Mouse (Mus musculus) bone marrow macrophage, adult 2 months (primary cell): ENCODE results near the gene Slc39a3. TPM values are rescaled to one million over a fixed set of nuclear protein-coding genes. Genes with fewer than 3 reads are reported as not detected.

Source experiments
- H3K27ac ChIP-seq: 2 replicates; pipeline ENCODE4 v1.5.1; 2012; ENCODE audit warnings: low read depth, low read length; ENCODE audit not compliant: insufficient read depth
- H3K4me1 ChIP-seq: 2 replicates; pipeline ENCODE4 v1.6.1; 2012; ENCODE audit warnings: low read length; ENCODE audit not compliant: control insufficient read depth, insufficient read depth
- H3K4me3 ChIP-seq: 2 replicates; pipeline ENCODE4 v1.5.1; 2012; ENCODE audit warnings: mild to moderate bottlenecking, low read length, moderate library complexity; ENCODE audit not compliant: insufficient read depth
- CTCF ChIP-seq: IDR thresholded peaks from 2 replicates; pipeline ENCODE4 v1.5.1; 2012; ENCODE audit warnings: low read depth, mild to moderate bottlenecking, low read length, moderate library complexity
- POLR2A ChIP-seq: IDR thresholded peaks from 2 replicates; pipeline ENCODE4 v1.6.1; 2012; ENCODE audit warnings: mild to moderate bottlenecking, low read depth, low read length, borderline replicate concordance
- polyA plus RNA-seq: library from polyadenylated mRNA; stranded (reverse); fragments of >200 nt; gene quantifications from 2 replicates; pipeline ENCODE4 v1.2.4, GENCODE M21; 2012; ENCODE audit not compliant: missing spikeins, insufficient read depth, insufficient read length

Gene Slc39a3
- polyA plus RNA-seq, 1 experiment: 14.5 TPM

GRCm38 (mm10) chr10:81024346-81024937 is 12.8 kb downstream of the Slc39a3 start:
- TF ChIP-seq CTCF (no peak), POLR2A (no peak)
- Histone ChIP-seq H3K27ac (no peak overlapping the region), H3K4me1 (peaks cover 11% of the 10 kb centered on the region), H3K4me3 (no peak overlapping the region)

GRCm38 (mm10) chr10:81022744-81023143 is 14.5 kb downstream of the Slc39a3 start:
- Histone ChIP-seq H3K4me3 (no peak overlapping the region), H3K27ac (no peak overlapping the region), H3K4me1 (peaks cover 10% of the 10 kb centered on the region)
- TF ChIP-seq CTCF (peak; percentile 41; the same call in 1 of the 2 replicates), POLR2A (no peak)

GRCm38 (mm10) chr10:81021547-81022110 is 15.6 kb downstream of the Slc39a3 start:
- peak overlapping the region; percentile 9 for H3K4me3 ChIP-seq
- TF ChIP-seq POLR2A (no peak), CTCF (no peak)
- H3K27ac ChIP-seq: no peak overlapping the region
- H3K4me1 ChIP-seq: no peaks in the 10 kb centered on the region; the same call in 1 of the 2 replicates

GRCm38 (mm10) chr10:81020207-81020606 is 17.0 kb downstream of the Slc39a3 start:
- H3K4me1 ChIP-seq: peaks cover 1% of the 10 kb centered on the region; the same call in 1 of the 2 replicates
- TF ChIP-seq CTCF (no peak), POLR2A (no peak)
- H3K27ac ChIP-seq: no peak overlapping the region
- H3K4me3 ChIP-seq: no peak overlapping the region

- TF ChIP-seq CTCF (no peak), POLR2A (no peak)
- Histone ChIP-seq H3K4me3 (no peak overlapping the region), H3K27ac (no peak overlapping the region), H3K4me1 (peaks cover 2% of the 10 kb centered on the region; the same call in 1 of the 2 replicates)
These were observed 17.5 kb downstream of the Slc39a3 start for GRCm38 (mm10) chr10:81019687-81020086.

- TF ChIP-seq CTCF: no peak
- no peak for TF ChIP-seq POLR2A
- Histone ChIP-seq H3K4me1 (peaks cover 5% of the 10 kb centered on the region; the same call in 1 of the 2 replicates), H3K4me3 (no peak overlapping the region), H3K27ac (no peak overlapping the region)
These were observed 18.9 kb downstream of the Slc39a3 start for GRCm38 (mm10) chr10:81018326-81018725.

- TF ChIP-seq POLR2A (no peak), CTCF (peak; percentile 90)
- H3K4me3 ChIP-seq: no peak overlapping the region
- no peak overlapping the region for H3K27ac ChIP-seq
- H3K4me1 ChIP-seq: peaks cover 5% of the 10 kb centered on the region; the same call in 1 of the 2 replicates
These were observed 20.6 kb downstream of the Slc39a3 start for GRCm38 (mm10) chr10:81016645-81017044.

GRCm38 (mm10) chr10:81015666-81016065 is 21.6 kb downstream of the Slc39a3 start:
- no peak for TF ChIP-seq POLR2A
- no peak for TF ChIP-seq CTCF
- Histone ChIP-seq H3K4me3 (no peak overlapping the region), H3K27ac (no peak overlapping the region), H3K4me1 (peaks cover 5% of the 10 kb centered on the region; the same call in 1 of the 2 replicates)

GRCm38 (mm10) chr10:81014393-81015384 is 22.5 kb downstream of the Slc39a3 start, which contains the start of gene Gng7:
TSS of gene Gng7 (minus strand) at chr10:81014945.
- H3K4me1 ChIP-seq: peaks cover 5% of the 10 kb centered on the region; the same call in 1 of the 2 replicates
- TF ChIP-seq CTCF: no peak
- no peak for TF ChIP-seq POLR2A
- peak within 1 kb of the TSS; percentile 60 for H3K4me3 ChIP-seq
- no peak within 1 kb of the TSS for H3K27ac ChIP-seq

- no peak for TF ChIP-seq POLR2A
- no peak overlapping the region for H3K4me3 ChIP-seq
These were observed 26.4 kb downstream of the Slc39a3 start for GRCm38 (mm10) chr10:81010851-81011250.

GRCm38 (mm10) chr10:81007240-81007639 is 30.0 kb downstream of the Slc39a3 start:
- no peak overlapping the region for H3K27ac ChIP-seq
- no peak overlapping the region for H3K4me3 ChIP-seq
- peaks cover 5% of the 10 kb centered on the region for H3K4me1 ChIP-seq
- TF ChIP-seq POLR2A (no peak), CTCF (no peak)

More at GRCm38 (mm10) chr10:81010851-81011250, 26.4 kb downstream of the Slc39a3 start:
- H3K4me1 ChIP-seq: peaks cover 10% of the 10 kb centered on the region
- H3K27ac ChIP-seq: no peak overlapping the region
